In genomic region chr12:56414861-56415765, GRCm38 (mm10) we compare ENCODE assay signal across 8 mouse cellular contexts.
DNase-seq lines count a peak whose midpoint lies in the region; ATAC-seq lines count a peak whose summit lies in the region.

No protein-coding gene starts in this region.

- DNase-seq in heart, adult 11 months = peak; percentile 91
- DNase-seq in adrenal gland, postnatal 14 days = peak; percentile 75
- peak; percentile 18 to 20 for DNase-seq in frontal cortex, postnatal 10 days (ENCODE audit: low spot score in 2 of 2)
- peak; percentile 78 to 80 for DNase-seq in layer of hippocampus, postnatal 10 days (ENCODE audit: low spot score in 2 of 2)
- DNase-seq in thymus, adult 18-20 months = no peak

- 65% methylated on average over 8 of the region's 8 CpGs for WGBS in heart, embryonic 11.5 days (ENCODE audit: insufficient replicate concordance)
- 72% methylated on average over 8 of the region's 8 CpGs for WGBS in neural tube, embryonic 15.5 days

- H3K4me3 ChIP-seq in heart, embryonic 11.5 days (ENCODE audit: low read depth, low read length) = no peak overlapping the region
- no peak overlapping the region for H3K4me3 ChIP-seq in neural tube, embryonic 15.5 days (replicated peaks)

- no peaks in the 10 kb centered on the region for H3K27me3 ChIP-seq in heart, embryonic 11.5 days (ENCODE audit: control insufficient read depth, insufficient read depth, low read length)
- 0 out of 2 replicates have a peak, but pooled peaks cover 9% of the 10 kb centered on the region for H3K27me3 ChIP-seq in neural tube, embryonic 15.5 days (replicated peaks)

- no peak for ATAC-seq in heart, embryonic 11.5 days (replicated peaks; ENCODE audit: insufficient number of reproducible peaks, low FRiP score, low TSS enrichment)
- ATAC-seq in neural tube, embryonic 15.5 days (ENCODE audit: low FRiP score) = peak; percentile 82
- no peak for ATAC-seq in megakaryocyte progenitor cell, adult 5-6 weeks (replicated peaks; ENCODE audit: poor library complexity)

- no peak overlapping the region for H3K27ac ChIP-seq in heart, embryonic 11.5 days (ENCODE audit: low read depth, low read length)
- no peak overlapping the region for H3K27ac ChIP-seq in neural tube, embryonic 15.5 days (replicated peaks)

- no peak overlapping the region for H3K9ac ChIP-seq in heart, embryonic 11.5 days (ENCODE audit: low read depth, low read length)
- H3K9ac ChIP-seq in neural tube, embryonic 15.5 days (replicated peaks) = no peak overlapping the region

- no peaks in the 10 kb centered on the region for H3K36me3 ChIP-seq in heart, embryonic 11.5 days (ENCODE audit: control insufficient read depth, insufficient read depth, low read length)
- H3K36me3 ChIP-seq in neural tube, embryonic 15.5 days = no peaks in the 10 kb centered on the region

- no peak overlapping the region for H3K4me2 ChIP-seq in heart, embryonic 11.5 days
- no peak overlapping the region for H3K4me2 ChIP-seq in neural tube, embryonic 15.5 days

- H3K4me1 ChIP-seq in heart, embryonic 11.5 days (ENCODE audit: control insufficient read depth, insufficient read depth, low read length) = no peaks in the 10 kb centered on the region
- no peaks in the 10 kb centered on the region for H3K4me1 ChIP-seq in neural tube, embryonic 15.5 days

- H3K9me3 ChIP-seq in heart, embryonic 11.5 days (replicated peaks; ENCODE audit: control insufficient read depth, low read length) = no peaks in the 10 kb centered on the region
- H3K9me3 ChIP-seq in neural tube, embryonic 15.5 days (replicated peaks) = no peaks in the 10 kb centered on the region

Comparison
In these comparisons a context has a peak if more than half of its experiments do, and no peak if none do; other contexts are left out.
1. DNase-seq: peak in heart, adult 11 months (single experiment), adrenal gland, postnatal 14 days (single experiment), frontal cortex, postnatal 10 days (2 of 2) and layer of hippocampus, postnatal 10 days (2 of 2); none in thymus, adult 18-20 months (0 of 2).